Mouse (Mus musculus) G1E (cell line): ENCODE results near the gene Ldlrap1.

Experiments used
- CTCF ChIP-seq: IDR thresholded peaks from 2 replicates; pipeline ENCODE4 v1.5.1; 2012; ENCODE audit warnings: low read depth, low read length, inconsistent platforms, mixed read lengths
- GATA1 ChIP-seq: IDR thresholded peaks from 2 replicates; pipeline ENCODE4 v1.6.1; 2012; ENCODE audit warnings: borderline replicate concordance, low read length, inconsistent platforms, mixed read lengths
- GATA2 ChIP-seq: IDR thresholded peaks from 2 replicates; pipeline ENCODE4 v1.6.1; 2012; ENCODE audit warnings: low read depth, low read length, inconsistent platforms, borderline replicate concordance
- POLR2AphosphoS5 ChIP-seq: IDR thresholded peaks from 2 replicates; pipeline ENCODE4 v1.6.1; 2012; ENCODE audit warnings: low read depth, low read length, inconsistent platforms; ENCODE audit not compliant: insufficient replicate concordance
- TAL1 ChIP-seq: conservative IDR thresholded peaks from 2 replicates; pipeline ENCODE4 v1.6.1; 2012; ENCODE audit warnings: low read depth, low read length, inconsistent platforms, mixed read lengths

DNA sequence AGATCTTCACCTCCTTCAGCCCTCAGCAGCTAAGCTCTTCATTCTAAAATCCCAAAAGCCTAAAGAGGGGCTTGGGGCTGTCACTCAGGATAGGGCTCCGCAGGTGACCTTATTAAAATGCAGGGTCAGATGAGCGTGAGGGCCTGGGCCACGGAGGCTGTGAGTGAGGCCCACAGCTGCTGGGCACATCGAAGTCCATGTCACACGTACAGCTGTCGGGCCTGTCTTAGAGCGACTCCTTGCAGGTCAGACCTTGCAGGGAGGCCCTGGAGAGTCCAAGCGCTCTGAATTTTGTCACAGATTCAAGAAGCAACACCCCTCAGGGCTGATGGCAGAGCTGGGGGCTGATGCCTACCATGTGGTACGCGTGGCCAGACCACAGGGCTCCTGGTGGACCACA is 32.9 kb upstream of the Ldlrap1 start:
- TF ChIP-seq CTCF (no peak), GATA1 (no peak), POLR2AphosphoS5 (no peak), GATA2 (no peak), TAL1 (no peak)
